Mouse (Mus musculus): ENCODE measurements at regions not wholly inside any gene's neighbourhood (a gene's known extent, or its start where the extent isn't known, plus 50 kb on each side); places are given as distances from the start of the nearest gene placed in this dataset.

GRCm38 (mm10) chr13:97559611-97560385 lies 200.6 kb downstream of the Gm10260 start:
- no peak for DNase-seq (ENCODE audit: low read depth)

GRCm38 (mm10) chr13:97558884-97559283 lies 201.5 kb downstream of the Gm10260 start:
- no peak for DNase-seq (ENCODE audit: low read depth)

- DNase-seq (ENCODE audit: low read depth) = no peak
These were observed 205.1 kb downstream of the Gm10260 start for GRCm38 (mm10) chr13:97555312-97555711.

- no peak for DNase-seq (ENCODE audit: low read depth)
These were observed 205.8 kb downstream of the Gm10260 start for GRCm38 (mm10) chr13:97554601-97555000.

- DNase-seq (ENCODE audit: low read depth) = no peak
These were observed 208.2 kb downstream of the Gm10260 start for GRCm38 (mm10) chr13:97552236-97552635.

GRCm38 (mm10) chr13:97550880-97551279 lies 209.6 kb downstream of the Gm10260 start:
- DNase-seq (ENCODE audit: low read depth) = no peak

GRCm38 (mm10) chr13:97550172-97550571 lies 210.3 kb downstream of the Gm10260 start:
- DNase-seq (ENCODE audit: low read depth) = no peak

- no peak for DNase-seq (ENCODE audit: low read depth)
These were observed 211.0 kb downstream of the Gm10260 start for GRCm38 (mm10) chr13:97549384-97549783.

GRCm38 (mm10) chr13:97548527-97548977 lies 211.9 kb downstream of the Gm10260 start:
- peak; percentile 73 for DNase-seq (ENCODE audit: low read depth)

- DNase-seq (ENCODE audit: low read depth) = no peak
These were observed 213.5 kb downstream of the Gm10260 start for GRCm38 (mm10) chr13:97546936-97547335.

GRCm38 (mm10) chr13:97545971-97546454 lies 214.4 kb downstream of the Gm10260 start:
- peak; percentile 62 for DNase-seq (ENCODE audit: low read depth)

- DNase-seq (ENCODE audit: low read depth) = no peak
These were observed 220.7 kb downstream of the Gm10260 start for GRCm38 (mm10) chr13:97539686-97540085.

- no peak for DNase-seq (ENCODE audit: low read depth)
These were observed 222.0 kb downstream of the Gm10260 start for GRCm38 (mm10) chr13:97538441-97538840.

- no peak for DNase-seq (ENCODE audit: low read depth)
These were observed 222.7 kb downstream of the Gm10260 start for GRCm38 (mm10) chr13:97537686-97538085.

- DNase-seq (ENCODE audit: low read depth) = no peak
These were observed 223.2 kb downstream of the Gm10260 start for GRCm38 (mm10) chr13:97537206-97537605.

GRCm38 (mm10) chr13:97533896-97534666 lies 226.4 kb downstream of the Gm10260 start:
- no peak for DNase-seq (ENCODE audit: low read depth)

- no peak for DNase-seq (ENCODE audit: low read depth)
These were observed 229.3 kb downstream of the Gm10260 start for GRCm38 (mm10) chr13:97531181-97531580.

GRCm38 (mm10) chr13:97530570-97530969 lies 229.9 kb downstream of the Gm10260 start:
- DNase-seq (ENCODE audit: low read depth) = no peak

GRCm38 (mm10) chr13:97527958-97528357 lies 232.5 kb downstream of the Gm10260 start:
- DNase-seq (ENCODE audit: low read depth) = no peak

- DNase-seq (ENCODE audit: low read depth) = no peak
These were observed 235.5 kb downstream of the Gm10260 start for GRCm38 (mm10) chr13:97524847-97525434.

- DNase-seq (ENCODE audit: low read depth) = no peak
These were observed 236.7 kb downstream of the Gm10260 start for GRCm38 (mm10) chr13:97523523-97524412.

All from fibroblast of lung, adult 2 months (primary cell).